Mouse (Mus musculus): ENCODE measurements around the gene Zfp385b. TPM values are rescaled to one million over a fixed set of nuclear protein-coding genes. Genes with fewer than 3 reads are reported as not detected.
"Not testable (repeated sequence)": the region's sequence is repeated elsewhere in the genome, so short reads cannot be mapped to it uniquely, and the experiment has no call there.

Gene Zfp385b
- polyA plus RNA-seq, 1 experiment from 2014 or later, result 14.6 TPM

GRCm38 (mm10) chr2:77453786-77454185, 365.7 kb downstream of the Zfp385b start:
- H3K4me1 ChIP-seq, result peaks cover 7% of the 10 kb centered on the region
- H3K4me3 ChIP-seq (replicated peaks), result no peak overlapping the region
- H3K9me3 ChIP-seq (replicated peaks), result no peaks in the 10 kb centered on the region
- ATAC-seq (ENCODE audit: low FRiP score), result no peak
- H3K4me2 ChIP-seq, result no peak overlapping the region
- H3K27me3 ChIP-seq (replicated peaks), result no peaks in the 10 kb centered on the region
- H3K27ac ChIP-seq (replicated peaks), result no peak overlapping the region
- WGBS, result 79% methylated on average over 3 of the region's 3 CpGs
- no peak overlapping the region for H3K9ac ChIP-seq (replicated peaks)
- no peaks in the 10 kb centered on the region for H3K36me3 ChIP-seq

GRCm38 (mm10) chr2:77450017-77450416, 369.4 kb downstream of the Zfp385b start:
- 45% methylated on average over 5 of the region's 5 CpGs for WGBS

GRCm38 (mm10) chr2:77448951-77449480, 370.4 kb downstream of the Zfp385b start:
- peaks cover 24% of the 10 kb centered on the region for H3K4me1 ChIP-seq
- 16% methylated on average over 8 of the region's 8 CpGs for WGBS
- H3K4me3 ChIP-seq (replicated peaks), result no peak overlapping the region
- H3K9ac ChIP-seq (replicated peaks), result no peak overlapping the region
- H3K27ac ChIP-seq (replicated peaks), result peak overlapping the region; percentile 61
- H3K27me3 ChIP-seq (replicated peaks), result no peaks in the 10 kb centered on the region
- no peak overlapping the region for H3K4me2 ChIP-seq
- no peaks in the 10 kb centered on the region for H3K9me3 ChIP-seq (replicated peaks)
- 0 out of 2 replicates have a peak, but pooled peaks have one; percentile 54 for ATAC-seq (ENCODE audit: low FRiP score)
- H3K36me3 ChIP-seq, result no peaks in the 10 kb centered on the region

More at GRCm38 (mm10) chr2:77450017-77450416, 369.4 kb downstream of the Zfp385b start:
- not testable (repeated sequence) for H3K27ac ChIP-seq (replicated peaks); H3K9ac ChIP-seq (replicated peaks); H3K27me3 ChIP-seq (replicated peaks); H3K36me3 ChIP-seq; H3K4me2 ChIP-seq; ATAC-seq (ENCODE audit: low FRiP score); H3K4me3 ChIP-seq (replicated peaks); H3K9me3 ChIP-seq (replicated peaks)
- peaks cover 18% of the 10 kb centered on the region for H3K4me1 ChIP-seq

- Histone ChIP-seq H3K27ac (replicated peaks) (no peak overlapping the region), H3K9me3 (replicated peaks) (no peaks in the 10 kb centered on the region), H3K4me1 (peaks cover 26% of the 10 kb centered on the region), H3K36me3 (no peaks in the 10 kb centered on the region), H3K9ac (replicated peaks) (no peak overlapping the region), H3K27me3 (replicated peaks) (no peaks in the 10 kb centered on the region), H3K4me3 (replicated peaks) (no peak overlapping the region), H3K4me2 (no peak overlapping the region)
- ATAC-seq (ENCODE audit: low FRiP score), result no peak
- 75% methylated on average over 8 of the region's 8 CpGs for WGBS
Observed at GRCm38 (mm10) chr2:77444282-77444681, 375.2 kb downstream of the Zfp385b start.

GRCm38 (mm10) chr2:77440591-77440990, 378.8 kb downstream of the Zfp385b start:
- ATAC-seq (ENCODE audit: low FRiP score), result no peak
- WGBS, result 86% methylated on average over 2 of the region's 2 CpGs
- no peak overlapping the region for H3K4me3 ChIP-seq (replicated peaks)

GRCm38 (mm10) chr2:77436241-77436759, 383.1 kb downstream of the Zfp385b start:
- no peaks in the 10 kb centered on the region for H3K9me3 ChIP-seq (replicated peaks)
- no peak overlapping the region for H3K9ac ChIP-seq (replicated peaks)
- 59% methylated on average over 9 of the region's 9 CpGs for WGBS
- H3K4me2 ChIP-seq, result no peak overlapping the region
- no peak for ATAC-seq (ENCODE audit: low FRiP score)
- no peak overlapping the region for H3K27ac ChIP-seq (replicated peaks)
- no peak overlapping the region for H3K4me3 ChIP-seq (replicated peaks)
- no peaks in the 10 kb centered on the region for H3K27me3 ChIP-seq (replicated peaks)
- H3K4me1 ChIP-seq, result no peaks in the 10 kb centered on the region
- no peaks in the 10 kb centered on the region for H3K36me3 ChIP-seq

More at GRCm38 (mm10) chr2:77440591-77440990, 378.8 kb downstream of the Zfp385b start:
- Histone ChIP-seq H3K27ac (replicated peaks) (no peak overlapping the region), H3K9ac (replicated peaks) (no peak overlapping the region), H3K9me3 (replicated peaks) (no peaks in the 10 kb centered on the region), H3K27me3 (replicated peaks) (no peaks in the 10 kb centered on the region), H3K4me1 (peaks cover 10% of the 10 kb centered on the region; the same call in 1 of the 2 replicates), H3K4me2 (no peak overlapping the region), H3K36me3 (no peaks in the 10 kb centered on the region)

- 52% methylated on average over 10 of the region's 10 CpGs for WGBS
- Histone ChIP-seq H3K9ac (replicated peaks) (no peak overlapping the region), H3K27ac (replicated peaks) (no peak overlapping the region)
Observed at GRCm38 (mm10) chr2:77419476-77419875, 400.0 kb downstream of the Zfp385b start.

GRCm38 (mm10) chr2:77418078-77418477, 401.4 kb downstream of the Zfp385b start:
- H3K27ac ChIP-seq (replicated peaks), result no peak overlapping the region
- no peak overlapping the region for H3K9ac ChIP-seq (replicated peaks)
- H3K4me1 ChIP-seq, result no peaks in the 10 kb centered on the region
- H3K27me3 ChIP-seq (replicated peaks), result no peaks in the 10 kb centered on the region
- no peak overlapping the region for H3K4me3 ChIP-seq (replicated peaks)
- H3K9me3 ChIP-seq (replicated peaks), result no peaks in the 10 kb centered on the region
- no peak overlapping the region for H3K4me2 ChIP-seq
- WGBS, result 35% methylated on average over 5 of the region's 5 CpGs
- ATAC-seq (ENCODE audit: low FRiP score), result no peak
- no peaks in the 10 kb centered on the region for H3K36me3 ChIP-seq

More at GRCm38 (mm10) chr2:77419476-77419875, 400.0 kb downstream of the Zfp385b start:
- Histone ChIP-seq H3K4me1 (no peaks in the 10 kb centered on the region), H3K36me3 (no peaks in the 10 kb centered on the region), H3K27me3 (replicated peaks) (no peaks in the 10 kb centered on the region), H3K9me3 (replicated peaks) (no peaks in the 10 kb centered on the region), H3K4me2 (no peak overlapping the region), H3K4me3 (replicated peaks) (no peak overlapping the region)
- no peak for ATAC-seq (ENCODE audit: low FRiP score)

- ATAC-seq (ENCODE audit: low FRiP score), result no peak
- H3K9ac ChIP-seq (replicated peaks), result no peak overlapping the region
- H3K4me2 ChIP-seq, result no peak overlapping the region
- no peaks in the 10 kb centered on the region for H3K9me3 ChIP-seq (replicated peaks)
- H3K4me1 ChIP-seq, result 0 out of 2 replicates have a peak, but pooled peaks cover 1% of the 10 kb centered on the region
- no peaks in the 10 kb centered on the region for H3K36me3 ChIP-seq
- no peak overlapping the region for H3K4me3 ChIP-seq (replicated peaks)
- H3K27ac ChIP-seq (replicated peaks), result no peak overlapping the region
- WGBS, result 94% methylated on average over 9 of the region's 9 CpGs
- H3K27me3 ChIP-seq (replicated peaks), result no peaks in the 10 kb centered on the region
Observed at GRCm38 (mm10) chr2:77412171-77412570, 407.3 kb downstream of the Zfp385b start.

- 88% methylated on average over 13 of the region's 13 CpGs for WGBS
- Histone ChIP-seq H3K27ac (replicated peaks) (no peak overlapping the region), H3K4me3 (replicated peaks) (no peak overlapping the region), H3K27me3 (replicated peaks) (no peaks in the 10 kb centered on the region), H3K4me1 (0 out of 2 replicates have a peak, but pooled peaks cover 3% of the 10 kb centered on the region), H3K9me3 (replicated peaks) (no peaks in the 10 kb centered on the region), H3K9ac (replicated peaks) (no peak overlapping the region), H3K36me3 (no peaks in the 10 kb centered on the region), H3K4me2 (no peak overlapping the region)
- no peak for ATAC-seq (ENCODE audit: low FRiP score)
Observed at GRCm38 (mm10) chr2:77411612-77412011, 407.8 kb downstream of the Zfp385b start.

- 63% methylated on average over 4 of the region's 5 CpGs for WGBS
- ATAC-seq (ENCODE audit: low FRiP score), result no peak; the same call in 1 of the 2 replicates
- H3K9ac ChIP-seq (replicated peaks), result no peak overlapping the region
Observed at GRCm38 (mm10) chr2:77409521-77410135, 409.8 kb downstream of the Zfp385b start.

GRCm38 (mm10) chr2:77408972-77409371, 410.5 kb downstream of the Zfp385b start:
- no peaks in the 10 kb centered on the region for H3K36me3 ChIP-seq
- H3K4me3 ChIP-seq (replicated peaks), result no peak overlapping the region
- H3K4me2 ChIP-seq, result no peak overlapping the region
- WGBS, result 67% methylated on average over 7 of the region's 7 CpGs
- no peaks in the 10 kb centered on the region for H3K9me3 ChIP-seq (replicated peaks)
- no peak for ATAC-seq (ENCODE audit: low FRiP score)
- no peak overlapping the region for H3K27ac ChIP-seq (replicated peaks)
- H3K9ac ChIP-seq (replicated peaks), result no peak overlapping the region
- H3K27me3 ChIP-seq (replicated peaks), result no peaks in the 10 kb centered on the region
- H3K4me1 ChIP-seq, result 0 out of 2 replicates have a peak, but pooled peaks cover 3% of the 10 kb centered on the region

More at GRCm38 (mm10) chr2:77409521-77410135, 409.8 kb downstream of the Zfp385b start:
- no peaks in the 10 kb centered on the region for H3K9me3 ChIP-seq (replicated peaks)
- 0 out of 2 replicates have a peak, but pooled peaks cover 3% of the 10 kb centered on the region for H3K4me1 ChIP-seq
- no peaks in the 10 kb centered on the region for H3K27me3 ChIP-seq (replicated peaks)
- no peaks in the 10 kb centered on the region for H3K36me3 ChIP-seq
- H3K4me2 ChIP-seq, result no peak overlapping the region
- no peak overlapping the region for H3K4me3 ChIP-seq (replicated peaks)
- H3K27ac ChIP-seq (replicated peaks), result no peak overlapping the region
